Mouse (Mus musculus): ENCODE data around the gene Fbxl2. TPM values are rescaled to one million over a fixed set of nuclear protein-coding genes. Genes with fewer than 3 reads are reported as not detected.

Gene Fbxl2
- polyA plus RNA-seq, 1 experiment = 2.3 TPM

- H3K4me1 ChIP-seq (ENCODE audit: control insufficient read depth, insufficient read depth, insufficient read length, low read length) = no peaks in the 10 kb centered on the region
- no peak overlapping the region for H3K4me3 ChIP-seq (ENCODE audit: insufficient read depth, low read depth, low read length)
- H3K27ac ChIP-seq (replicated peaks; ENCODE audit: low read depth, low read length) = no peak overlapping the region
Observed at GRCm38 (mm10) chr9:113992810-113993209, 53.2 kb downstream of the Fbxl2 start.

GRCm38 (mm10) chr9:113990547-113991248 lies 55.3 kb downstream of the Fbxl2 start:
- Histone ChIP-seq H3K27ac (replicated peaks; ENCODE audit: low read depth, low read length) (no peak overlapping the region), H3K4me3 (ENCODE audit: insufficient read depth, low read depth, low read length) (no peak overlapping the region), H3K4me1 (ENCODE audit: control insufficient read depth, insufficient read depth, insufficient read length, low read length) (no peaks in the 10 kb centered on the region)

GRCm38 (mm10) chr9:113984946-113985620 lies 60.9 kb downstream of the Fbxl2 start:
- Histone ChIP-seq H3K27ac (replicated peaks; ENCODE audit: low read depth, low read length) (no peak overlapping the region), H3K4me1 (ENCODE audit: control insufficient read depth, insufficient read depth, insufficient read length, low read length) (no peaks in the 10 kb centered on the region), H3K4me3 (ENCODE audit: insufficient read depth, low read depth, low read length) (no peak overlapping the region)

- Histone ChIP-seq H3K4me1 (ENCODE audit: control insufficient read depth, insufficient read depth, insufficient read length, low read length) (no peaks in the 10 kb centered on the region), H3K4me3 (ENCODE audit: insufficient read depth, low read depth, low read length) (no peak overlapping the region), H3K27ac (replicated peaks; ENCODE audit: low read depth, low read length) (no peak overlapping the region)
Observed at GRCm38 (mm10) chr9:113982883-113983670, 62.9 kb downstream of the Fbxl2 start.

- Histone ChIP-seq H3K4me1 (ENCODE audit: control insufficient read depth, insufficient read depth, insufficient read length, low read length) (no peaks in the 10 kb centered on the region), H3K27ac (replicated peaks; ENCODE audit: low read depth, low read length) (no peak overlapping the region), H3K4me3 (ENCODE audit: insufficient read depth, low read depth, low read length) (no peak overlapping the region)
Observed at GRCm38 (mm10) chr9:113982451-113982850, 63.5 kb downstream of the Fbxl2 start.

- no peak overlapping the region for H3K27ac ChIP-seq (replicated peaks; ENCODE audit: low read depth, low read length)
- H3K4me1 ChIP-seq (ENCODE audit: control insufficient read depth, insufficient read depth, insufficient read length, low read length) = no peaks in the 10 kb centered on the region
- H3K4me3 ChIP-seq (ENCODE audit: insufficient read depth, low read depth, low read length) = no peak overlapping the region
Observed at GRCm38 (mm10) chr9:113981099-113981880, 64.7 kb downstream of the Fbxl2 start.

GRCm38 (mm10) chr9:113979356-113979755 lies 66.6 kb downstream of the Fbxl2 start:
- Histone ChIP-seq H3K4me3 (ENCODE audit: insufficient read depth, low read depth, low read length) (no peak overlapping the region), H3K27ac (replicated peaks; ENCODE audit: low read depth, low read length) (no peak overlapping the region), H3K4me1 (ENCODE audit: control insufficient read depth, insufficient read depth, insufficient read length, low read length) (no peaks in the 10 kb centered on the region)

GRCm38 (mm10) chr9:113978656-113979055 lies 67.3 kb downstream of the Fbxl2 start:
- no peak overlapping the region for H3K27ac ChIP-seq (replicated peaks; ENCODE audit: low read depth, low read length)
- no peak overlapping the region for H3K4me3 ChIP-seq (ENCODE audit: insufficient read depth, low read depth, low read length)
- H3K4me1 ChIP-seq (ENCODE audit: control insufficient read depth, insufficient read depth, insufficient read length, low read length) = no peaks in the 10 kb centered on the region

- no peak overlapping the region for H3K4me3 ChIP-seq (ENCODE audit: insufficient read depth, low read depth, low read length)
- H3K4me1 ChIP-seq (ENCODE audit: control insufficient read depth, insufficient read depth, insufficient read length, low read length) = no peaks in the 10 kb centered on the region
- H3K27ac ChIP-seq (replicated peaks; ENCODE audit: low read depth, low read length) = no peak overlapping the region
Observed at GRCm38 (mm10) chr9:113977225-113977840, 68.7 kb downstream of the Fbxl2 start.

- no peak overlapping the region for H3K4me3 ChIP-seq (ENCODE audit: insufficient read depth, low read depth, low read length)
Observed at GRCm38 (mm10) chr9:113976264-113976663, 69.7 kb downstream of the Fbxl2 start.

GRCm38 (mm10) chr9:113975442-113975841 lies 70.5 kb downstream of the Fbxl2 start:
- Histone ChIP-seq H3K4me3 (ENCODE audit: insufficient read depth, low read depth, low read length) (no peak overlapping the region), H3K4me1 (ENCODE audit: control insufficient read depth, insufficient read depth, insufficient read length, low read length) (no peaks in the 10 kb centered on the region), H3K27ac (replicated peaks; ENCODE audit: low read depth, low read length) (no peak overlapping the region)

More at GRCm38 (mm10) chr9:113976264-113976663, 69.7 kb downstream of the Fbxl2 start:
- no peak overlapping the region for H3K27ac ChIP-seq (replicated peaks; ENCODE audit: low read depth, low read length)
- no peaks in the 10 kb centered on the region for H3K4me1 ChIP-seq (ENCODE audit: control insufficient read depth, insufficient read depth, insufficient read length, low read length)

- Histone ChIP-seq H3K27ac (replicated peaks; ENCODE audit: low read depth, low read length) (no peak overlapping the region), H3K4me1 (ENCODE audit: control insufficient read depth, insufficient read depth, insufficient read length, low read length) (no peaks in the 10 kb centered on the region), H3K4me3 (ENCODE audit: insufficient read depth, low read depth, low read length) (no peak overlapping the region)
Observed at GRCm38 (mm10) chr9:113974945-113975344, 71.0 kb downstream of the Fbxl2 start.

- H3K4me1 ChIP-seq (ENCODE audit: control insufficient read depth, insufficient read depth, insufficient read length, low read length) = no peaks in the 10 kb centered on the region
- no peak overlapping the region for H3K27ac ChIP-seq (replicated peaks; ENCODE audit: low read depth, low read length)
- H3K4me3 ChIP-seq (ENCODE audit: insufficient read depth, low read depth, low read length) = no peak overlapping the region
Observed at GRCm38 (mm10) chr9:113973857-113974256, 72.1 kb downstream of the Fbxl2 start.

- H3K27ac ChIP-seq (replicated peaks; ENCODE audit: low read depth, low read length) = no peak overlapping the region
- H3K4me3 ChIP-seq (ENCODE audit: insufficient read depth, low read depth, low read length) = no peak overlapping the region
- H3K4me1 ChIP-seq (ENCODE audit: control insufficient read depth, insufficient read depth, insufficient read length, low read length) = no peaks in the 10 kb centered on the region
Observed at GRCm38 (mm10) chr9:113971615-113972014, 74.4 kb downstream of the Fbxl2 start.
